Mouse (Mus musculus): ENCODE data around the gene Alcam. TPM values are rescaled to one million over a fixed set of nuclear protein-coding genes. Genes with fewer than 3 reads are reported as not detected.

Gene Alcam
- total RNA-seq, 2 experiments from 2014 or later = 2.8 to 4.0 TPM

DNA sequence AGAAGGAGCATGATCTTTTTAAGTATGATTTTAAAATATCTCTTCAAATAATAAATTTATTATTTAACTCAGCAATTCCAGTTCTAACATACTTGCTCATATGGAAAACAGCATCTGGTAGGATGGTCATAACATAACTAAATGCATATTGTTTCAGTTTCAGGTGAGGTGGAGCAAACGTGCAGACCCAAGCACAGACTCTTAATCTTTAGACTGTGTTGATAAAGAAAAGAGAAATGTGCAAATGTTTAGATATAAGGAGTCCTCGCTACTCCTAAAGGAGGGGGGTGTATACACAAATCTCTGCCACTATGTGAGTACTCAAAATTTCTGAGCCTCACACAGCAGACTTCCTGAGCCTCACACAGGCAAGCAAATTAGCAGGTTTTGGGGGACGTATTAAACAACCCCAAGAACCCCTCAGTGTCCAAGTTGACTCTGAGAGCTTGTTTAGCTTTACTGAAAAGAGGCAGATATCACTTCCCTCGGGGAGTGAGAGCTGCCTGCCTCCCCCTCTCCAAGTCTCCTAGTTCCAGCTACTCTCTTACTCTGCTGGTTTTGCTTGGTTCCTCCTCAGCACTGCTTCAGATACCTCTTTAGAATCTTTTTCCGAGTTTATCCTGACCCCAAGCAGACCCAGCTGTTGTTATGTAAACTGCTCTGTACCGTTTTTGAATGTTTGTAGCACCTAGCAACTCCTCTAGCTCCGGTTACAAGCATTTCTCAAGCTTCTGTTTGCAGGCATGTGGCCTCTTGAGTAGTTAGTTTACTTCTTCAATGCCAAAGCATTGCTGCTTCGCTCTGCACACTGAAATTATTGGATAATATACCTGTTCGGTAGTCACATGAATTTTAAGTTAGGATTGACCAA lies 10.0 kb downstream of the Alcam start:
- intact Hi-C loops (cut with DNase I) = no loop called here
- no peak for DNase-seq (ENCODE audit: low spot score)

DNA sequence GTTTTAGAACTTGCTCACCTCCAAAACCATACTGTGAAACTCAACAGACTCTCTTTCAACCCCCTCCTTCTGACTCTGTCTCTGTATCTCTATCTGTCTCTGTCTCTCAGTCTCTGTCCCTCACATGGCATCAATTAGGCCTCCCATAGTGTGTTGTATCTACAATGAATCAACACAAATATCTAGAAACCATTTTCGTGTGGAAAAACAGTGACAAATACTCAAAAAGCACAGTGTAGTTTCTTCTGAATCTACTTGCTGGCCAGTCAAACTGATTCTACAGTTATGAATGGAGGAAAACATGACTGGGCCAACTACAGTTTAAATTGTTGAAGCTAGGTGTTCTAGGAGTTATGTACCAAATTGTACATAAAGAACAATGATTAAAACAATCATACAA lies 10.8 kb downstream of the Alcam start:
- intact Hi-C loops (cut with DNase I) = no loop called here
- no peak for DNase-seq (ENCODE audit: low spot score)

DNA sequence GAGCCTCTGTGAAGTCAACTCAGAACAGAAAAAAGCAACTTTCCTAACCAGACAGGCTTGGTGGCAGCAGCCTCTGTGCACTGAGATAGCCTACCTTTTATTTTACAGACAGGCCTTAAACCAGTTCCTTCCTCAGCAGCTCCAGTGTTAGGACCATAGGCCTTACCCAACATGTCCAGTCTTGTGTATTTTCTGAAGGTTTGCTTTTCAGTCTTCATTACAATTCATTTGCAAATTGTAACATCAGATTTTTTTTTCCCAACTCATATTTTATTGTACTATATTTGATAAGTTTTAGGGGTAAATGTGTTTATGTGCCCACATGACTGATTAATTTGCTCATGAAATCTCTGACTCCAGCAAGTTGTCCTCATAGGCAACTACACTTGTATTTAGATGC lies 14.3 kb downstream of the Alcam start:
- DNase-seq (ENCODE audit: low spot score) = no peak
- intact Hi-C loops (cut with DNase I) = no loop called here

GRCm38 (mm10) chr16:52439007-52439406 lies 14.9 kb downstream of the Alcam start:
- intact Hi-C loops (cut with DNase I) = no loop called here
- DNase-seq (ENCODE audit: low spot score) = no peak

- intact Hi-C loops (cut with DNase I) = no loop called here
- DNase-seq (ENCODE audit: low spot score) = no peak
These were observed 15.5 kb downstream of the Alcam start for GRCm38 (mm10) chr16:52438216-52438904.

- intact Hi-C loops (cut with DNase I) = no loop called here
- DNase-seq (ENCODE audit: low spot score) = no peak
These were observed 20.7 kb downstream of the Alcam start for GRCm38 (mm10) chr16:52433189-52433588.

- DNase-seq (ENCODE audit: low spot score) = no peak
- intact Hi-C loops (cut with DNase I) = no loop called here
These were observed 21.8 kb downstream of the Alcam start for GRCm38 (mm10) chr16:52432072-52432471.

DNA sequence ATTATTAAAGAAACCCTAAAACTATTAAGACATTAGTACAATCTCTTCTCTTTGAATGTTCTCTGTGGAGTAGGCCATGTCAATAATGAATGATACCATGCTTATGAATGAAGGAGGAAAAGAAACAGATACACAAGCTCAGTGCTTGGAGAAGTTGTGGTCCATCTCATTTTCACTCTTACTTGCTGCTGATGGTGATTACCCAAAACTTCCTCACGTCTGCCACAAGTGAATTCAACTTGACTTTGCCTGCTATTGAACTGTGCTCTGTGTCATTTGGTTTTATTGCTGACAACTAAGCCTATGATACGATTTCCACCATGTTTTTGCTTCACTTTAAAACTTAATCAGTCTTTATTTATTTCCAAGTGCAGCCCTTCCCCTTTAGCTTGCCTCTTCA lies 22.3 kb downstream of the Alcam start:
- intact Hi-C loops (cut with DNase I) = no loop called here

DNA sequence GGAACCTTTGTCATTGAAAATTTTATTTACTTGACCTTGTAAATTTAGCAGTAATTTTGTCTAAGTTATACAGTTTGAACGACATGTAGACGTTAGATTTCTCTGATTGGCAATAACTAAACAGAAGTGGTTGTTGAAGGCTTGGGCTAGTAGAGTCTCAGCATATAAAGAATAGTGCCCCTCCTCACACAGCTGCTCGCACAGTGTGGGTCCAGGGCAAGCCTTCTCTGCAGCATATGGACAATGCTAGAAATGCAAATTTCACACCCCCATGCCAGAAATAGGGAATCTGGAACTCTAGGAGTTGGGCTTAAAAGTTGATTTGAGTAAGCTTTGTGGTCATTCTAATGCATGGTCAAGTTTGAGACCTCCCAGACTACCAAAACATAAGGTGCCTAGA lies 23.8 kb downstream of the Alcam start:
- intact Hi-C loops (cut with DNase I) = no loop called here
- no peak for DNase-seq (ENCODE audit: low spot score)

More for the DNA sequence above, 22.3 kb downstream of the Alcam start:
- no peak for DNase-seq (ENCODE audit: low spot score)

GRCm38 (mm10) chr16:52429661-52430060 lies 24.2 kb downstream of the Alcam start:
- intact Hi-C loops (cut with DNase I) = no loop called here

GRCm38 (mm10) chr16:52428505-52428904 lies 25.4 kb downstream of the Alcam start:
- intact Hi-C loops (cut with DNase I) = no loop called here
- DNase-seq (ENCODE audit: low spot score) = no peak

More at GRCm38 (mm10) chr16:52429661-52430060, 24.2 kb downstream of the Alcam start:
- no peak for DNase-seq (ENCODE audit: low spot score)

GRCm38 (mm10) chr16:52418568-52419158 lies 35.2 kb downstream of the Alcam start:
- DNase-seq (ENCODE audit: low spot score) = no peak
- intact Hi-C loops (cut with DNase I) = no loop called here

DNA sequence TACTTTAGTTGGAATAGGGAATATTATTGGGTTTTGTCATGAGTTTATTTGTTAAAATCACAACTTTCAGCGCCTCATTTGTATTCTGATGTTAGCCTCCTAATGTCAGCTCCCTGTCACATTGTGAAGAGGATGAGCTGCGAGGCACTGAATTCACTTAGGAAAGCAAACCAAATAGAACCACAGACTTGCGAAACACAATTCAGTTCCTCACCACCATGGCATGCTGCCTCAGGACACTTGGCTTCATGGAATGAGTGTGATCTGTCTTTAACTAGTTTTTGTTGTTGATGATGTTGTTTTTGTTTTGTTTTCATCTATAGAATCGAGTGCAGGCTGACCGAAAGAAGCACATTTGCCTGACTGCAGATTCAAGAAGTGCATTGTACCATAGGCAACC lies 35.9 kb downstream of the Alcam start:
- intact Hi-C loops (cut with DNase I) = no loop called here
- DNase-seq (ENCODE audit: low spot score) = no peak

GRCm38 (mm10) chr16:52417146-52417545 lies 36.7 kb downstream of the Alcam start:
- no peak for DNase-seq (ENCODE audit: low spot score)

GRCm38 (mm10) chr16:52413714-52414113 lies 40.2 kb downstream of the Alcam start:
- intact Hi-C loops (cut with DNase I) = no loop called here
- no peak for DNase-seq (ENCODE audit: low spot score)

More at GRCm38 (mm10) chr16:52417146-52417545, 36.7 kb downstream of the Alcam start:
- intact Hi-C loops (cut with DNase I) = no loop called here

DNA sequence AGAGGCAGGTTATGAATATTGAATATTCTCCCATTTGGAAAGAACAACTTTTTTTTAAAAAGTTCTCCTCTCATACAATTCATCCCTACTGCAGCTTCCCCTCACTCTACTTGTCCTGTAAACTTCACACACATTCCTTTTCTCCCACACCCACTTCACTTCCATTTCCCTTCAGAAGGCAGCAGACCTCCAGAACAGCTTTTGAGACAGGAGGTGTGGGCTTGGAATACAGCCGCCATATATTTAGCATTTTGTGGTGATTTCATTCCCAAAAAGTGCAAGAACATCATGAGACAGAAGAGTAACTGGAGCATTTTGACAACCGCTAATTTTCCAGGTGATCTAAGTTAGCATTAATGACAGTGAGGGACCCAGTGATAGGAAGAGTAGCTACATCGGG lies 47.8 kb downstream of the Alcam start:
- DNase-seq (ENCODE audit: low spot score) = no peak
- intact Hi-C loops (cut with DNase I) = no loop called here

DNA sequence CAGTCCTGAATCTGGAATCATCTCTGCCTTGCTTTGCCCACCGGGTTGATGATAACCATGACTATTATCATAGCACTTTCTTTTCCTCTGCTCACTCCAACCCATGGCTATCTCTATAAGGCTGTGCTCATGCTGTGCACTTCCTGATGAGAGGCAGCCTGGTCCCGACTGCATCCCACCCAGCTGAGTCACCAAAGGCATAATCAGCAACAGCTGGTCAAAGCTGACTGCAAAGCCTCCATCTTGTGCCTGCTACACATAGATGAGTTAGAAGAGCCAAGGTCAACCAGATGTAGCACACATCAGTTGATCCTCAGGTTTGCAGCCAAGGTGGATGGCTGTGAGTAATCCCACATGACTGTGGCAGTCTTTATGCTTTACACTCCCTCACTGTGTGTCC lies 48.6 kb downstream of the Alcam start:
- DNase-seq (ENCODE audit: low spot score) = no peak
- intact Hi-C loops (cut with DNase I) = no loop called here

DNA sequence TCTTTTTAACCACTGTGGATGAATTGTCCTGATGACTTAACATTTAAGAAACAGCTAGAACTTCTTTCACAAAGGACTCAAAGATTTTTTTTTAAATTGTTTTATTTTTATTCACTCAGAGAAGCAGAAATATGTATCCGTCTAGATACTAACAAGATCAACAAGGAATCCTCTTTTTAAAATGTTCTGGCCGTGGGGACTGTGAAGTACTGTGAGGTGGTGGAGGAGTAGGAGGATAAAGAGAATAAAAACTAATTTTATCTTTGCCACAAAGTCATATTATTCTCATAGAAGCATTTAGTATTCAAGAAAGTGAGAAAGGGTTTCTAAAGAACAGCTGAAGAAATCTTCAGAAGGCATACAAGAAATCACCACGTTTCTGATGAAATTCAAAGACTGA lies 54.8 kb downstream of the Alcam start:
- no peak for DNase-seq (ENCODE audit: low spot score)
- intact Hi-C loops (cut with DNase I) = no loop called here

- DNase-seq (ENCODE audit: low spot score) = no peak
- intact Hi-C loops (cut with DNase I) = no loop called here
These were observed 67.0 kb downstream of the Alcam start for GRCm38 (mm10) chr16:52386781-52387300.

DNA sequence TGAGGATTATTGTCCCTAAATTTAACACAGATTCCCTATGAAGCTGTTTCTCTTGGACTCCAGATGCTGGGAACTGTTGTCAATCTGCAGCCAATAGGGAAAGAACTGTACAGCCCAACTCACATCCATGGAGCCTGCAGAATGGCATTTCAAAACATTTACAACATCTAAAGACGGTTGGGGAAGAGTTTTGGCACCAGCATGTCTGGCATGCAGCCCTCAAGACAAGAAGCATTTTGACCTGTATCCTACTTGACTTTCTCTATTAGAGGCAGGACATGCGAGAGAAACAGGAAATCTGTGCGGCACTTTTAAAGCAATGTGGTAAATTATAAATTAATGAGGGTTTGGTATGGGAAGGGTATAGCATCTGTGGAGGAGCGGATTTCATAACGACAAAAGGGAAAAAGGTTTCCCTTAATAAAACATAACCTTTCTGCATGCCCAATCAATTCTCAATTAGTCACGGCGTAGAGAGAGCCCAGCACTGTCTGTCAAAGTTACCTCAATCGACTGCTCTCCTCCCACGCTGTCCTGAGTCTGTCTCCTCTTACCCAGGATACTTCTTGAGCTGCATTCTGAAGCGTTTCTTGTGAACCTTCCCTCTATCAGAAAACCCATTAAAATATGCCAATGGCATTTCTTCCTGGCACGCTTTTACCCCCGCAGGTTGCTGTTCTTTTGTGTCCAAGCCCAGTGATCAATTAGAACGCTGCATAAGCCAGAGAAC lies 70.3 kb downstream of the Alcam start:
- no peak for DNase-seq (ENCODE audit: low spot score)
- intact Hi-C loops (cut with DNase I) = no loop called here
